In genomic region chr1:172423393-172423792, GRCm38 (mm10) we compare ENCODE assay signal across 15 mouse cellular contexts. TPM values are rescaled to one million over a fixed set of nuclear protein-coding genes. Genes with fewer than 3 reads are reported as not detected.
DNase-seq lines count a peak whose midpoint lies in the region; ATAC-seq and TF ChIP-seq lines count a peak whose summit lies in the region.
"Had no signal": no experiment of that assay in that cellular context is flagged by ENCODE, and none has a peak within 500 bp of the region (broad histone marks: within the 10 kb centered on the region; RNA-seq: fewer than 3 reads in every experiment).

No protein-coding gene starts in this region.

- DNase-seq in heart, embryonic 10.5 days (ENCODE audit: low spot score), result no peak
- peak; percentile 69 for DNase-seq in lung, postnatal 0 days (ENCODE audit: low spot score)
- no peak for DNase-seq in lung, adult 2 months
- no peak for DNase-seq in adrenal gland, postnatal 25 days
- no peak for DNase-seq in thymus, adult 2 months
- DNase-seq in urinary bladder, postnatal 14 days (ENCODE audit: low spot score), result no peak
- DNase-seq: cerebellum, postnatal 25 days; kidney, postnatal 36 days; layer of hippocampus, postnatal 36 days; right cerebral cortex, adult 18-20 months; spleen, adult 18-20 months had no signal

- TF ChIP-seq EP300 in lung, postnatal 0 days (IDR thresholded peaks at IDR 0.05), result no peak

- H3K36me3 ChIP-seq in heart, embryonic 10.5 days, result no peaks in the 10 kb centered on the region
- H3K36me3 ChIP-seq in heart, embryonic 11.5 days (ENCODE audit: control insufficient read depth, insufficient read depth, low read length), result no peaks in the 10 kb centered on the region
- H3K36me3 ChIP-seq in lung, postnatal 0 days (ENCODE audit: insufficient read depth, low read length), result no peaks in the 10 kb centered on the region
- H3K36me3 ChIP-seq in thymus, adult 2 months (ENCODE audit: control insufficient read depth, insufficient read depth, low read length), result no peaks in the 10 kb centered on the region
- H3K36me3 ChIP-seq: midbrain, embryonic 15.5 days had no signal

- TF ChIP-seq CTCF in lung, postnatal 0 days (IDR thresholded peaks at IDR 0.05), result no peak
- no peak for TF ChIP-seq CTCF in lung, adult 2 months (IDR thresholded peaks at IDR 0.05; ENCODE audit: insufficient read depth, low read length)
- no peak for TF ChIP-seq CTCF in thymus, adult 2 months (IDR thresholded peaks at IDR 0.05; ENCODE audit: borderline replicate concordance, control insufficient read depth, extremely low read depth, insufficient read depth, low read length, poor library complexity)

- peaks cover 8% of the 10 kb centered on the region; the same call in 1 of the 2 replicates for H3K4me1 ChIP-seq in heart, embryonic 10.5 days
- no peaks in the 10 kb centered on the region for H3K4me1 ChIP-seq in heart, embryonic 11.5 days (ENCODE audit: control insufficient read depth, insufficient read depth, low read length)
- H3K4me1 ChIP-seq in lung, postnatal 0 days (ENCODE audit: insufficient read depth, low read depth, low read length), result no peaks in the 10 kb centered on the region
- no peaks in the 10 kb centered on the region for H3K4me1 ChIP-seq in lung, adult 2 months (ENCODE audit: control insufficient read depth, insufficient read depth, low read length)
- H3K4me1 ChIP-seq in thymus, adult 2 months (replicated peaks; ENCODE audit: control insufficient read depth, insufficient read depth, low read length), result no peaks in the 10 kb centered on the region
- H3K4me1 ChIP-seq: forebrain, embryonic 13.5 days; midbrain, embryonic 15.5 days had no signal

- H3K4me2 ChIP-seq in heart, embryonic 11.5 days, result no peak overlapping the region
- no peak overlapping the region for H3K4me2 ChIP-seq in lung, postnatal 0 days (replicated peaks; ENCODE audit: low read depth, low read length)
- H3K4me2 ChIP-seq: forebrain, embryonic 13.5 days; midbrain, embryonic 15.5 days had no signal

- H3K27me3 ChIP-seq in heart, embryonic 10.5 days (ENCODE audit: insufficient read depth, poor library complexity, severe bottlenecking), result no peaks in the 10 kb centered on the region
- no peaks in the 10 kb centered on the region for H3K27me3 ChIP-seq in heart, embryonic 11.5 days (ENCODE audit: control insufficient read depth, insufficient read depth, low read length)
- no peaks in the 10 kb centered on the region for H3K27me3 ChIP-seq in lung, postnatal 0 days (replicated peaks; ENCODE audit: insufficient read depth, low read length)
- H3K27me3 ChIP-seq in thymus, adult 2 months (ENCODE audit: control insufficient read depth, insufficient read depth, low read length), result no peaks in the 10 kb centered on the region
- H3K27me3 ChIP-seq: forebrain, embryonic 13.5 days; midbrain, embryonic 15.5 days had no signal

- WGBS in heart, embryonic 10.5 days, result 19% methylated on average over 1 of the region's 1 CpGs
- 33% methylated on average over 1 of the region's 1 CpGs for WGBS in heart, embryonic 11.5 days (ENCODE audit: insufficient replicate concordance)
- 35% methylated on average over 1 of the region's 1 CpGs for WGBS in lung, postnatal 0 days
- 27% methylated on average over 1 of the region's 1 CpGs for WGBS in lung, adult 2 months
- WGBS in thymus, adult 2 months, result 52% methylated on average over 1 of the region's 1 CpGs

- H3K27ac ChIP-seq in heart, embryonic 10.5 days, result peak overlapping the region; percentile 52; the same call in 1 of the 2 replicates
- no peak overlapping the region for H3K27ac ChIP-seq in heart, embryonic 11.5 days (ENCODE audit: low read depth, low read length)
- H3K27ac ChIP-seq in lung, postnatal 0 days (ENCODE audit: low read length), result no peak overlapping the region
- H3K27ac ChIP-seq in thymus, adult 2 months (ENCODE audit: control insufficient read depth, insufficient read depth, low read length), result no peak overlapping the region
- H3K27ac ChIP-seq: forebrain, embryonic 13.5 days; midbrain, embryonic 15.5 days had no signal

- no peaks in the 10 kb centered on the region for H3K9me3 ChIP-seq in heart, embryonic 10.5 days
- H3K9me3 ChIP-seq in heart, embryonic 11.5 days (replicated peaks; ENCODE audit: control insufficient read depth, low read length), result no peaks in the 10 kb centered on the region
- no peaks in the 10 kb centered on the region for H3K9me3 ChIP-seq in lung, postnatal 0 days (ENCODE audit: low read length)
- H3K9me3 ChIP-seq: forebrain, embryonic 13.5 days; midbrain, embryonic 15.5 days had no signal

- TF ChIP-seq POLR2A in lung, adult 2 months (IDR thresholded peaks at IDR 0.05; ENCODE audit: borderline replicate concordance, extremely low read depth, low read depth, low read length), result no peak
- no peak for TF ChIP-seq POLR2A in thymus, adult 2 months (IDR thresholded peaks at IDR 0.05; ENCODE audit: control insufficient read depth, extremely low read depth, insufficient read depth, low read length, poor library complexity)

- no peak overlapping the region for H3K9ac ChIP-seq in heart, embryonic 11.5 days (ENCODE audit: low read depth, low read length)
- no peak overlapping the region for H3K9ac ChIP-seq in lung, postnatal 0 days (replicated peaks; ENCODE audit: low read depth)
- H3K9ac ChIP-seq: forebrain, embryonic 13.5 days; midbrain, embryonic 15.5 days had no signal

- H3K4me3 ChIP-seq in heart, embryonic 10.5 days, result no peak overlapping the region
- no peak overlapping the region for H3K4me3 ChIP-seq in heart, embryonic 11.5 days (ENCODE audit: low read depth, low read length)
- no peak overlapping the region for H3K4me3 ChIP-seq in lung, postnatal 0 days (ENCODE audit: low read depth, low read length)
- H3K4me3 ChIP-seq in lung, adult 2 months (replicated peaks; ENCODE audit: extremely low read depth, low read depth, low read length), result no peak overlapping the region
- H3K4me3 ChIP-seq in thymus, adult 2 months (ENCODE audit: control insufficient read depth, insufficient read depth, low read length), result no peak overlapping the region
- H3K4me3 ChIP-seq: forebrain, embryonic 13.5 days; midbrain, embryonic 15.5 days had no signal

- no peak; the same call in 1 of the 2 replicates for ATAC-seq in heart, embryonic 11.5 days (replicated peaks; ENCODE audit: insufficient number of reproducible peaks, low FRiP score, low TSS enrichment)
- peak; percentile 69 for ATAC-seq in lung, postnatal 0 days
- ATAC-seq in hematopoietic stem cell, adult 5-6 weeks (replicated peaks in 1 of 2; ENCODE audit: insufficient read depth in 1 of 2, low FRiP score in 2 of 2, low TSS enrichment in 1 of 2, low read depth in 1 of 2, poor library complexity in 2 of 2, severe bottlenecking in 2 of 2), result peak; percentile 89 to 95
- ATAC-seq: forebrain, embryonic 13.5 days; midbrain, embryonic 15.5 days had no signal

RNA-seq across cellular contexts. Expression of gene Pigm, which starts 47.0 kb away (rescaled TPM):
- 8.0 and 8.6 TPM in 2 replicates for polyA plus RNA-seq in heart, embryonic 10.5 days (2016; fragmentation: Nextera tagmentation; extraction: Ambion mirVana)
- 8.8 and 9.8 TPM in 2 replicates for polyA plus RNA-seq in heart, embryonic 11.5 days (2014; fragmentation: Nextera tagmentation; extraction: Ambion mirVana)
- polyA plus RNA-seq in lung, postnatal 0 days (2015; fragmentation: Nextera tagmentation; extraction: Ambion mirVana), result 3.5 and 3.9 TPM in 2 replicates
- polyA plus RNA-seq in lung, adult 2 months (2012; rRNA removed), result 8.2 and 9.1 TPM in 2 replicates
- total RNA-seq in hematopoietic stem cell, adult 5-6 weeks (2017), result 17.4 and 19.5 TPM in 2 replicates
- 11.8 and 13.1 TPM in 2 replicates for total RNA-seq in adrenal gland, postnatal 25 days (2021)
- polyA plus RNA-seq in thymus, adult 2 months (2012; rRNA removed), result 20.8 and 25.3 TPM in 2 replicates

RNA-seq across cellular contexts. Expression of gene Slamf9, which starts 51.8 kb away (rescaled TPM):
- polyA plus RNA-seq in heart, embryonic 10.5 days (2016; fragmentation: Nextera tagmentation; extraction: Ambion mirVana), result 0.92 and 1.1 TPM in 2 replicates
- polyA plus RNA-seq in heart, embryonic 11.5 days (2014; fragmentation: Nextera tagmentation; extraction: Ambion mirVana), result 1.1 and 1.2 TPM in 2 replicates
- polyA plus RNA-seq in lung, postnatal 0 days (2015; fragmentation: Nextera tagmentation; extraction: Ambion mirVana), result 4.7 and 5.3 TPM in 2 replicates
- 10.6 and 15.2 TPM in 2 replicates for polyA plus RNA-seq in lung, adult 2 months (2012; rRNA removed)
- not detected in 2 replicates for total RNA-seq in hematopoietic stem cell, adult 5-6 weeks (2017)
- 1.9 and 3.4 TPM in 2 replicates for total RNA-seq in adrenal gland, postnatal 25 days (2021)
- polyA plus RNA-seq in thymus, adult 2 months (2012; rRNA removed), result 4.3 and 7.3 TPM in 2 replicates

RNA-seq across cellular contexts. Expression of gene Igsf9, which starts 58.2 kb away (rescaled TPM):
- polyA plus RNA-seq in heart, embryonic 10.5 days (2016; fragmentation: Nextera tagmentation; extraction: Ambion mirVana), result 13.7 and 37.5 TPM in 2 replicates
- 9.3 and 12.0 TPM in 2 replicates for polyA plus RNA-seq in heart, embryonic 11.5 days (2014; fragmentation: Nextera tagmentation; extraction: Ambion mirVana)
- 1.1 and 1.3 TPM in 2 replicates for polyA plus RNA-seq in lung, postnatal 0 days (2015; fragmentation: Nextera tagmentation; extraction: Ambion mirVana)
- polyA plus RNA-seq in lung, adult 2 months (2012; rRNA removed), result 11.1 and 11.8 TPM in 2 replicates
- total RNA-seq in hematopoietic stem cell, adult 5-6 weeks (2017), result 1.1 and 1.9 TPM in 2 replicates
- 2.9 and 3.6 TPM in 2 replicates for total RNA-seq in adrenal gland, postnatal 25 days (2021)
- polyA plus RNA-seq in thymus, adult 2 months (2012; rRNA removed), result 16.4 and 20.3 TPM in 2 replicates
